Mouse (Mus musculus): ENCODE measurements around the gene Ywhah.

The Ywhah gene

DNA sequence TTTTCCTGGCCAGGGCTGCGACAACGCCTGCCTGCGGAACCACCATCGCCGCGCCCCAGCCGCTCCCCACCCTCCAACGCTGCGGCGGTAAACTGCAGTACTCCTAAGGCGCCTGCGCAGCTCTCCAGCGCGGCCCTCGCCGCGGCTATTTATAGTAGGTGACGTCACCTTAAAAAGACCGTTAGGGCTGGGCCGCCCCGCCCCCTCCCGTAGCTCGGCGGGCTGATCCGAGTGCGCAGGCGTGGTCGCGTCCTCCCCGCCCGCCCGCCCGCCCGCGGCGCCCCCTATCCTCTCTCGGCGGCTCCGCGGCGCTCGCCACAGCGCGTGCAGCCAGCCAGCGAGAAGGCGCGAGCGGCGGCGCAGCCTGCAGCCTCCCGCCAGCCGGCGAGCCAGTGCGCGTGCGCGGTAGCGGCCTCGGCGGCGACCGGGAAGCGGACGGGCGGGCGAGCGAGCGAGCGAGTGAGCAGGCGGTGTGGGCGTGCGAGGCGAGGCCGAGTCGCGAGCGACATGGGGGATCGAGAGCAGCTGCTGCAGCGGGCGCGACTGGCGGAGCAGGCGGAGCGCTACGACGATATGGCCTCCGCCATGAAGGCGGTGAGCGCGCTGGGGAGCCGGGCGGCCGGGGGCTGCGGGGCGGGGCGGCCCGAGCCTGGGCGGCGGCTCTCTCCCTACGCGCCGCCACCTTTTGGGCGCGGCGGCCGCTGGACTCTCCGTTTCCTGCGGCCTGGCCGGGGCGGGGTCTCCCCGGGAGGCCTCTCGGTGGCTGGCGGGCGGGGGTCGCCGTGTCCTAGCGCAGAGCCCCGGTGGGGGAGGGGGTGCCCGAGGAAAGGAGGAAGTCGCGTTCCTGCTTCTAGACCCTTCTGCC is at the start of gene Ywhah:
Gene Ywhah, plus strand, starts transcription at position 256 of the 865 bp plus-strand sequence.
- DNase-seq (ENCODE audit: low spot score) = peak; percentile 97

DNA sequence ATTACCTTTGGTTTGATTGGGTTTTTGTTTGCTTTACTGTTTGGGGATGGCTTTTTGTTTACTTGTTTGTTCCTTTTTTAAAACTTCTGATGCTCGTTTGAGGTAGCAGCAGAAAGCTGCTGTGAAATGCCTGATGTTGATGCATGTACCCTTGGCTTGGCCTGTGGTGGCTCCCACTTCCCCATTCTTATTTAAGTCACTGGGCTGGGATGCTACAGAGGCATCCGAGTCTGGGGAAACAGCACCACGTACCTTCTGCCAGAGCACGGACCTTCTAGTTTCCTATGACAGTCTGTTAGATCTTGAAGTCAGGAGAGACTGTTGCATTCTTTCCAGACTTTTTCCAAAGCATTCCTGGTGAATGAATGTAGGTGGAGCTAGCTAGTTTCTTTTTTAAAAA is 42.1 kb upstream of the Ywhah start:
- DNase-seq (ENCODE audit: low spot score) = no peak

DNA sequence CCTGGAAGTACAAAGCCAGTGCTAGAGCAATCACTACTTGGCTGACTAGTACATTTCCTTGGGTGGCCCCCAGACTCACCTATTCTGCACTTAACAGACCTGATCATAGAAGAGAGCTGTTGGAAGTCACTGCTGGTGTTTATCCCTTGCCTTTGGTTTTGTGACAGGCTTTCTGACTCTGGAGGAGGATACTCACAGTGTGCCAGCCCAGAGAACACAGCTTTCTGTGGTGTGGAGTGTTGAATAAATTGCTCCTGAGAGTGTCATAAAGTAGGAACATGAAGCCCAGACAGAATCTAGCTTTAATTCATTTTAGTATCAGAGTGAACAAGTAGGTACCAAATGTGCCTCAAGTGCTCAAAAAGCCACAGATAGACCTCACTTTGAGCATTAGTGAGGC is 41.4 kb upstream of the Ywhah start:
- no peak for DNase-seq (ENCODE audit: low spot score)

DNA sequence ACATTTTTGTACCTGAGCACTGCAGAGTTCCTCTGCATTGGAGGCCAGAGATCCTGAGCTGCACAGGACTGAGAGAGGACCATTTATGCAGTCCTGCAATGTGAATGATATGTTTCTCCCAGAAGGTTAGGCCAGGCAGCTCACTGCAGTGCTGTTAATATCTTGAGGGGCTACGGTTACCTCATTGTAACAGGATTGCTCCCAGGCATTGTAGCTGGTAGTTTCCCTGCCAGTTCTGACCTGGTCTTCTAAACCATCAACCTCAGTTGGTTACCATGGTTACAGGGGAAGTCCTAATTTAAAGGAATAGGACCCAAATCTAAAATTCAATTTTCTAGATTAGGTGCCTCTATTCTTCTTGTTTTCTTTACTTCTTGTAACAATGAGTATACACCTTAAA is 33.2 kb upstream of the Ywhah start:
- no peak for DNase-seq (ENCODE audit: low spot score)

DNA sequence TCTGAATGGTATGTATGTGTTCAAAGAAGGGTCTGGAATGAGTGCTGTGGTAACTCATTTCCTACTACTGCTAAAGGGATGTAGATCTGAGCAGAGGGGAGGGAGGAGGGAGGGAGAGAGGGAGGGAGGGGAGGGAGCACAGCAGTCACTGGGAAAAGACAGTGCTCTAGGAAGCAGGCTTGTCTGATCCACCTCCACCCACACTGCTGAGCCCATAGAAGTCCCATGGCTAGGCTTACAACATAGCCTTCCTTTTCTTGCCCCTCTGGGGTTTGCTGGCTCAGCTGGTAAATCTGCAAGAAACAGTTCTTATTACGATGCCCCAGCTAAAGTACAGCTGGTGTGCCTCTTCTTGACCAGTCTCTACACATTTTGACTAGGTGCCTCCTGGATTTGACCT is 30.7 kb upstream of the Ywhah start:
- no peak for DNase-seq (ENCODE audit: low spot score)

DNA sequence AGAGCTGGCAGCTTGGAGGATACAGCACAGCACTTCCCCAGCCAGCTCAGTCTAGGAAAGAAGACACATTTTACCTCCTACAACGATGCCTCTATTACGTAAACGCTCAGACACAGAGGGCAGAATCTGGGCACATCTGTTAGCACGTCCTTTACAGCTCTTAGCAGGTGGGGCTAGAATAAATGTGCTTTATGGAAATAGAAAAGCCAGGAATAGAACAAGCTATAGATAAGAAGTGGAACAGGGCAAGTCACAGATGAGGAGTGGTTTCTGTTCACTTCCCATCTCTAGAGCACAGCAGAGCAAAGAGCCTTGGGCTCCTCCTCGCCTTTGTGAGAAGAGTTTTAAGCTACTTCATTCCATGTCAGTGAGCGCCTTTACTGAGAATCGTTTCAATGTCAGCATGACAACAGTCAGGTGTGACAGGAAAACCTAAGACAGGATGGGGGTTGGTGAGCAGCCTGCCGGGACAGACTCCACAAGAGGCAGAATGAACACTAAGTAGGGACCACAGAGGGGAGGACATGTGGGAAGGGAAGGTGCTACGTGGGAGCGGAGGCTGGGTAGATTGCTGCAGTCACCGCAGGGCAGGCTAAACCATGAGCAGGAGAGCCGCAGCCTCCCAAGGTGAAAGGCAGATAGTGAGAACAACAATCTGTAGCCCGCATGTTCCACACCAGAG is 28.5 kb upstream of the Ywhah start:
- DNase-seq (ENCODE audit: low spot score) = no peak

DNA sequence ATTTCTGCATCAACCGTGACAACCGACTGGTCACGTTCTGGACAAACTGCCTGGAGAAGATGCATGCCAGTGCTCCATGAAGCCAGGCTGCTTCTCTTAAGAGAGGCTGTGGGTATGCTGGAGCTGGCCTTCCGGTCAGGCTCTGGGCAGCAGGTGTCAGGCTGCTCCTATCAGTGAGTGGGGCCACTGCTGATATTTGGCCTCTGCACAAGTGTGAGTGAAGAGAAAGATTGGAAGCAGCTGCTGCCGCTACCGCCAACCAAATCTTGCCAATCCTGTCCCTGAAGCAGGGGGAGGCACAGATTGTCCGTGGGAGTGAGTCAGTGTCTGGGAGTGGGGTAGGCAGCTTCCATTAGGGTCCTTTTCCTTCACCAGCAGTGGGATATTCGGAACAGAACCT is 27.5 kb upstream of the Ywhah start:
- peak; percentile 19 for DNase-seq (ENCODE audit: low spot score)

DNA sequence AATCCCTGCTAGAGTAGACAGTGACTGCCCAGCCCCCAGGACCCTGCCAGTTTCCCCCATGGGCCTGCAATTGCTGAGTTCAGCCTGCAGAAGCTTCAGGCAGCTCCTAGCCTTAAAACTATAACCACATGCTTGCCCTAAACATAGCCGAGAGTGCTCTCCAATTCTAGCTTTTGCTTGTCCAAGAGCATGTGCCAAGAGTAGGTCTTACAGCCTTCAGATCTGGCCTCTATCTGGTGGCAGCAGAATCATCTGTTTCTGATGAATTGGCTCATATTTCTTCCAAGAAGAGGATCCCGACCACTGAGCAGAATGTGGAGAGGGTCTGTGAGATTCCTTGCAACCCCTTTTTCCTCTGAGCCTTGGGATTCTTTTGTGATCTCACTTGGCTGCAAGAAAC is 24.1 kb upstream of the Ywhah start:
- no peak for DNase-seq (ENCODE audit: low spot score)

DNA sequence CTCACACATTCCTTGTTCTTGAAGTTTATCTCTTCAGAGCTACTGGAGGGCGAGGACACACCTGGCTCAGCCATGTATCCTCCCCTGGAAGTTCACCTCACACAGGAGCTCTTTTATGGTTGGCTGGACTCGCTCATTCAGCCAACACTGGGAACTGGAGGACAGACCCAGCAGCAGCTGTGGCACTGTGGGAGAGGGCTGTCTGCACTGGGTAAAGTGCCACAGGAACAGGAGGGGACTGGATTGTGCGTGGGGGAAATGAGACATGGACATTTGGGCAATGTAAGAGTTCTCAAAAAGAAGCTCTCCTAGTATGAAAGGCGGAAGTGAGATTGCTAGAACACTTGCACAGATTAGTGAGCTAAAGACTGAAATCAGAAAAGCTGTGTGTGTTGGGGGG is 22.9 kb upstream of the Ywhah start:
- DNase-seq (ENCODE audit: low spot score) = no peak

DNA sequence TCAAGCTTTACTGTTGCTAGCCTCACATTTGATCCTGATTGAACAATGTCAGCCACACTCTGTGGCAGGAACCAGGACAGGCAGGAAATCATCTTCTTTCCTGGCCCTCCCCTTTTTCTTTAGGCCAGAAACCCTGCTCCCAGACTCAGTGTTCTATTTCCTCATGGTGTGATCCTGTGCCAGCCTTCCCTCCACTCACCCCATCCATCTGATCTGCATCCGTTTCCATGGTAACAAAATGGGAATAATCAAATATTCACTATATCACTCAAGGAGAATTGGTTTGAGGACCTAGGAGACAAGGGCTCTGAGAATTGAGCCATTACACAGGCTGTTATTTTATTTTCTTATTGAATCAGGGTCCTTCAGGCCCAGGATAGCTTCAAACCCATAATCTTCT is 22.1 kb upstream of the Ywhah start:
- DNase-seq (ENCODE audit: low spot score) = no peak

DNA sequence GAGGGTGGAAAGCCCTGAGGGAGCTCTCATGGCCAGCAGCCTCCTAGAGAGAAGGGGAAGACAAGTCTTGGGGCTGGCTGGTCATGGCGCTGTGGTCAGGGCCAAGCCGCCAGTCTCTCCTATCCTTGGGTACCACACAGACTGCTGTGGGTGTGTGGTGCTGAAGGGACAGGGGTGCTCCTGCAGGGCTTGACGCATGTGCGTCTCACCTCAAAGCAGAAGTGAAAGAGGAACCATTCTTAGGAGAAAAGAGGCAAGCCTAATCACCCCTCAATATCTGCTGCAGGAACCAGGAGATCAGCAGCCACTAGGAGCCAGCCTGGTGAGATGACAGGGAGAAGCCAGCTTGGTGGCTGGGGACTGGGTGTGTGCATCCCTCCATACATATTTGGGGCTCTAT is 20.9 kb upstream of the Ywhah start:
- peak; percentile 67 for DNase-seq (ENCODE audit: low spot score)

DNA sequence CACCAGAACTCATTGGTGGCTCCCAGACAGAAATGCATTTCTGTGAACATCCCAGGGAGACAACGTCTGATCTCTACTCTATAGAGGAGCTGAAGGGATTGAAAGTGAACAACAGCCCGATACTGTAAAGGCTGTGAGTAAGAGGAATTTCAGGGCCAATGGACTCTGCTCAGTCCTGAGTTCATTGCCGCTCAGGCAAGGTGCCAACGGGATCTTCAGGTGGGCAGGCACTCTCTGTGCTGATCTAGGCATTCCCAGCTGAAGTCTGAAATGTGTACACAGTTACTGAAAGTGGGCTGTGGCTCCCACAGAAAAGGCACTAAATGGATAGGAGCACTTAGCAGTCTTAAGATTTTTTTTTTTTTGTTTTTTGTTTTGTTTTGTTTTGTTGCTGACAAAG is 19.8 kb upstream of the Ywhah start:
- no peak for DNase-seq (ENCODE audit: low spot score)

DNA sequence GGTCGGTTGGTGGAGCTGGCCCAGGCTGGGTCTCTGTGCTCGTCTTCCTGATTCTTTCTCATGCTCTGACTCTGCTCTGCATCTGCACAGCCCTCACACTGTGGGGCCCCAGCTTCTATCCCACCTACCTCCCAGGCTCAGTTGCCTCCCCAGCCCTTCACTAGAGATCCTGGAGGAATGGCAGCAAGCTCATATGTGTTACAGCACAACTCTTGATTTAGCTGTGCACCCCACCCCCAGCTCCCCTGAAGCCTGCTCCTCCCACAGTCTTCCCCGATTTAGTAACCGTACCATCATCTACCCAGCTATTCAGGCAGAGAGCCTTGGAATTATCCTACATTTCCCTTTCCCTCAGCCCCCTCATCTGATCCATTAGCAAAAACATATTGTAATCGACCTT is 17.5 kb upstream of the Ywhah start:
- no peak for DNase-seq (ENCODE audit: low spot score)

DNA sequence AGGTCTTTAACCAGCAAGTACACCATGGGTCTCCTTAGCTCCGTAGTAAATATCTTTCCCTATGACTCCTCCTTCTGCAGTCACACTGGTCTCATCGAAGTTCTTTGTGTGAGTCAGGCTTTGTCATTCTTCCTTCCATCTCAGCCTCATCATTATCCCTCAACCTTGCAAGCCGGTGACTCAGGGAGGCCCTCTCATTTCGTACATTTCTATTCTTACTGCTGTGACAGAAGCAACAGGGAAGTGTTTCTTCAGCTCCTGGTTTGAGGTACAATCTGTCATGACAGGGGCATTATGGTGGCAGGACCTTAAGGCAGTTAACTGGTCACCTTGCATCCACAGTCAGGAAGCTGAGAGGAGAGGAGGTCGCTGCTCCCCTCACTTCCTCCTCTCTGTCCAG is 15.8 kb upstream of the Ywhah start:
- DNase-seq (ENCODE audit: low spot score) = no peak

DNA sequence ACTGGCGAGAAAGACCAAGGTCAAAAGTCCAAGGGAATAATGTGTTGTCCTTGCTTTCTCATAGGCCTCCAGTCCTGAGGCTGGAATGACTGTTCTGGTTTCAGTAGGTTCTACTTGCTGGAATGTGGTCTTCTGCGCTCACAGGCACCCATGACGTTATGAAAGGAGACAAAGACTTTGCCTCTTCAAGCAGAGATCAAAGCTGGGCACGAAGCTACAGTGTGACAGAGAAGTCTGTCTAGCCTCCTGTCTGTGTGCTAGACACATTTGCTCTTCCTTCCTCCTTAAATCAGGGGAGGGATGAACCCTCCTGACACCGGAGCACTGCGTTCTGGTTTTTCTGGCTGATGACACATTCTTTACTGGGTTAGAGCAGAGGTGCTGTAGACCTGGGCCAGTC is 15.1 kb upstream of the Ywhah start:
- no peak for DNase-seq (ENCODE audit: low spot score)

DNA sequence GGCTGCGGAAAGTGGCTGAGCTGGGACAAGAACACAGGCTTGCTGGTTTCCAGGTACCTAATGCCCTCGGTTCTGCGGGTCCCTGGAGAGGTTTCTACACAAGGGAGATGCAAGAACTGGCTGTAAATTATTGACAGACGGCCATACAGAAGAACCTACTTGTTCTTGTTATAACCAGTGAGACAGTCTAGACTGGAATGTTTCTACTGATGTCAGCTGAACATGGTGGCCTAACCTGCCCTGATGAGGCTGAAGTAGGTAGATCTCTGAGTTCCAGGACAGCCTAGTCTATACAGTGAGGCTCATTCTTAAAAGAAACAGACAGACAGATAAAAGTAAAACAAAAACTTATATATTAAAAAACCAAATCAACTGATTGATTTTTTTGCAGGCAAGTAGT is 14.5 kb upstream of the Ywhah start:
- DNase-seq (ENCODE audit: low spot score) = no peak

DNA sequence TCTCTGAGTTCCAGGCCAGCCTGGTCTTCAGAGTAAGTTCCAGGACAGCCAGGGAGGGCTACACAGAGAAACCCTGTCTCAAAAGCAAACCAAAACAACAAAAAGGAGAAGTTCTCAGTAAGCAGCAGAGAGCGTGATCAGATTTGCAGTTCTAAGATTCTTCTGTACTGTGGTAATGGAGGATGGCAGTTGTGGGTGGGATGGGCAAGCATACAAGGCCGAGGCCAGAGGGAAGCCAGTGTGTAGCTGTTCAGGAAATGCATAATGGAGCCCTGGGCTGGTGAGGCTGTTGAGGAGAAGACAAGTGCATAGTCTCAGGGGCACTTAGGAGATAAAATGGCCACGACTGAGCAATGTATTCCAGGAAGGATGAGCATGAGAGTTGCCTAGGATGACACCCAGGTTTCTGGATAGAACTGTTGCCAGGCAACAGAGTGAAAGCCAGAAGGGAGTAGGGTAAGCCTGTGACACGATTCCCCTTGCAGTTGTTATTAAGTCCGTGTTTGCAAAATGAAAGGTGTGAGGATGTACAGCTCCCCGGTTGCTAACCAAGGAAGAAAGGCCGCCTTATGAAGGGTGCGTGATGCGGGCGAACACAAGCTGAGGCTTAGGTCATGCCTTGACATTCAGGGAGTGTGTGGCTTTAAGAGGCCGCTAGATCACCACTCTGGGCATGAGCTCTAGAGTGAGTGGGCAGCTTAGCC is 13.0 kb upstream of the Ywhah start:
- no peak for DNase-seq (ENCODE audit: low spot score)

DNA sequence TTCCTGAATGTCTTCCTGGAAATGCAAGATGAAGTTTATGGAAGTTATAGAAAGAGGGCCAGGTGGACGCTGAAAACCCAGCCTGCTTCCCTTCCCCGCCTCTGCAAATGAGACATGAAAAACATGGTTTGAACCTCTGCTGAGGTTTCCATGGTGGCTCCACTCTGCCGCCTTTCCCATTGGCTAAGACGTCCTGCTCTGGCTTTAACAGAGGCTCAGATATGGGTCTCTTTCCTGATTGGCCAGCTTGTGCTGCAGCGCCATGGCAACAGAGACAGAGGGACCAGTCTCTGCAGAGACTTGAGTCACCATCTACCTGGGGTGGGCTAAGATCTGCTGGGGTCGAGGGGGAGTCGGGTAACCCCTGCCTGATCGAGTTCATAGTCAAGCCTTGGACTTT is 11.9 kb upstream of the Ywhah start:
- DNase-seq (ENCODE audit: low spot score) = no peak

DNA sequence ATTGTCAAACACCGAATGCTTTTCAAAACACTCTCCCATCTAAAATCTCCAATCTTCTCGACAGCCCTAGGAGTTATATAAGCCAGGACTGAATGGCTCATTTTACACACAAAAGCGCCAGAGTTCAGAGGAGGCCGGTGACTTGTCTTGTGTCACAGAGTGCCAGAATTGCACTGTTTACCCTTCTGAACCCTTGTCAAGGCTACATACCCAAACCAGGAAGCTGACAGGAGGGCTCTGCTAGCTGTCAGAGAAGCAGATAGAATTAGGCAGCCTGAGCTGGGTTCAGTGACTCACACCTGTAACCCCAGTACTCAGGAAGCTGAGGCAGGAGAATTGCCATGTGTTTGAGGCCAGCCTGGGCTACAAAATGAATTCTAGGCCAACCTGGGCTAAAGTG is 11.2 kb upstream of the Ywhah start:
- DNase-seq (ENCODE audit: low spot score) = no peak

DNA sequence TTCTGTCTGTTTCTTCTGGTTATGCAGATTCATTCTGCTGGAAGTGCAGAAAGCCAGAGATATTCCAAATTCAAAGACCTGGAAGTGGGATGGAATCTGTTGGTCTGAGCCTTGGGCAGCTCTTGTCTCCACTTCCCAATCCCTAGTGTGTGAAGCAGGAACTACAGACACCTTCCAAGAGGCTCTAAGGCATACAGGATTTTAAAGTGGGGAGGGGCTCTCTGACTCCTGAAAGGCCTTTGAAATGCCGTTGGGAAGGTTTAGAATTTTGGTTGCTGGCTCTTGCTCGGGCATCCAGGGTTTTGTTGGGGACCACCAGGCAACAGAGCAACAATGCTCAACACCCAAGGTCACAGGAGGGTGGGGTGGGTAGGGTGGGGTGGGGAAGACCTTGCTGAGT is 9.3 kb upstream of the Ywhah start:
- no peak for DNase-seq (ENCODE audit: low spot score)

DNA sequence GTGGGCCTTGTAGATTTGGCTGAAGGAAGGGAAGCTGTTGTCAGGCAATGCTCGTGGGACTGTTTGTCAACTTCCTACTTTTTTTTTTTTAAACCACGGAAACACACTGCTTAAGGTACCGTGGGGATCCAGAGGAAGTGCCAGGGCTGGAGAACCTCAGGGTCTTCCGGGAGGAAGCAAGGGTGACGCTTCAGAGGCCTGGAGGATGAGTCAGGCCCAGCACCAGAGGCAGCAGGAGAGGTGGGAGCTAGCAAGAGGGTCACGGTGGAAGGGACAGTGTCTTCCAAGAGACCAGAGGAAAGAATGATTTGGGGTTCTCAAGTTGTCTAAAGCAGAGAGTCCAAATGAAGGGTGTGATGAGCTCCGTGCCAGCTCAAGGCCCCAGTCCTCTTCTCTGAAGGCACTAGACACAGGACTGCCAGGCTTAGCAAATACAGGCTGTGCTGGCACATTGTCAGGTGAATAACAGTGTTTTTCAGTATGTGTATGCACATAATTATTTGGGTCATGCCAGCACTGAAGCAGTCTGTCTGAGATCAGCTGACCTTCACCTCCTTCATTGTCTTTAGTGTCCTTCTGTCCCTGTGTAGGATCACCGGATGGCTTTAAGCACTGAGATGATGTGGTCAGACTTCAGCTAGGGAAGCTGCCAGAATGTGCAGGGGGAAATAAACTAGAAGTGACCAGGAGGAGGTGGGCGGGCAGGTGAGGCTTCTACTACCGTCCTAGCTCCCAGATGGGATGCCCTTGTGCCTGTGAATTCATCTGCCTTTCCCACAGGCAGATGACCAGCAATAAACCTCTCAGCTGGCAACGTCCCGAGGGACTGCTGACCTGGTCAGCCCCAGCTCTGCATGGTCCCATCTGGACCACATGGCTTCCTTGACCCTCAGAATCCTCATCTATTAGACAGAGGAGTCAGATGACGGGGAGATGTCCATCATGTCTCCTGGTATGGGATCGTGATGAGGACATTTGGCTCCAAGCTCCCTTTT is 8.5 kb upstream of the Ywhah start:
- peak; percentile 36 for DNase-seq (ENCODE audit: low spot score)
